Mouse (Mus musculus) kidney, postnatal 14 days (tissue): ENCODE results near the gene Zfp276.
"Not testable (repeated sequence)": the region's sequence is repeated elsewhere in the genome, so short reads cannot be mapped to it uniquely, and the experiment has no call there.

Experiments used
- DNase-seq: peaks from one replicate; pipeline ENCODE4 v3.0.0; 2022; ENCODE audit warnings: mixed read lengths

Gene Zfp276

GRCm38 (mm10) chr8:123245543-123245942 lies 8.5 kb upstream of the Zfp276 start:
- no peak for DNase-seq

GRCm38 (mm10) chr8:123247748-123248147 lies 6.2 kb upstream of the Zfp276 start:
- no peak for DNase-seq

GRCm38 (mm10) chr8:123248596-123248995 lies 5.4 kb upstream of the Zfp276 start:
- no peak for DNase-seq

DNA sequence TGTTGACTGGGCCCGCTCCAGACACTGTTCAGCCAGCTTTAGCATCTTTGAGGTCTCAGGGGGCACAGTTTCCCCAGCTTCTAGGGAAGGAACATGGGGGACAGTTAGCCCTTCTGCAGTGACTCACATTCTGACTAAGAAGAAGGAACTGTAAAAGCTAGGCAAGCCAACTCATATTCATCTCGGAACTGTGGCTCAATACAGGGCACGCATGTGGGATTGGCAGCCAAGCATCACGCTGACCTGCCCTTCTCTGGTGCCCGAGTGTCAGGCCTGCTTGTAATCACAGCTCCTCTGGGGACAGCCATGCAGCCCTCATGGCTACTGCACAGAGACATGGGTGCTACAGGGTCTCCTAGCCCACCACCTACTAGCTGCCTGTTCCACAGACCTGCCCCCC lies 3.1 kb upstream of the Zfp276 start:
- DNase-seq: no peak

GRCm38 (mm10) chr8:123252925-123253324 lies 1.1 kb upstream of the Zfp276 start:
- DNase-seq: no peak

- DNase-seq: peak; percentile 45
Measured at GRCm38 (mm10) chr8:123253451-123254098, 420 bp upstream of the Zfp276 start.

DNA sequence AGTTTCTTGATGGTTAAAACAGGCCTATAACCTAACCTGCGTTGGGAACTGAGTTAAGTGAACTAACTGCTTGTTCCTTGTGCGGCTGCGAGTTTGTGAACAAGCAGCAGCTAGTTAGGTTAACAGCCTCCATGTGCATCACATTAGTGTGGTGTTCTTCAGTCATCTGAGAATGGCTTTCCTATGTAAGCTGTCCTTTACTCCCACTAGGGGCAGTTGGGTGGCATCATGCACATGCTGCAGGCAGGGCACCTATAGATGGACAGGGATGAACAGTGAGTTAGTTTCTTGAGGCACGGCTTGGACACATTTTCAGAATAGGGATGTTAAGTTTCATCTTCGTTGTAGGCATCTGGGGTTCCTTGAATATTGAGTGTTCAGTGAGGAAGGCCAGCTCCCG lies 1.2 kb downstream of the Zfp276 start:
- no peak for DNase-seq

GRCm38 (mm10) chr8:123257114-123257513 lies 3.1 kb downstream of the Zfp276 start:
- DNase-seq: no peak

DNA sequence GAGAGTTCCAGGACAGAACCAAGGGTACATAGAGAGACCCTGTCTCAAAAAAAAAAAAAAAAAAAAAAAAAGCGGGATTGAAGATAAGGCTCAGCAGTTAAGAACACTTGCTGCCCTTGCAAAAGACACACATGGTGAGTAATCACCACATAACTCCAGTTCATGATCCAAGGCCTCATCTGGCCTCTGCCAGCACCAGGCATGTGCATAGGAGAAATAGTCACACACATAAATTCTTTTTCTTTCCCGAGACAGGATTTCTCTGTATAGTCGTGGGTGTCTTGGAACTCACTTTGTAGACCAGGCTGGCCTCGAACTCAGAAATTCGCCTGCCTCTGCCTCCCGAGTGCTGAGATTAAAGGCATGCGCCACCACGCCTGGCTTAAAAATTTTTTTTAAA lies 3.6 kb downstream of the Zfp276 start:
- DNase-seq: not testable (repeated sequence)

GRCm38 (mm10) chr8:123267926-123268656 lies 14.1 kb downstream of the Zfp276 start:
- peak; percentile 32 for DNase-seq

- no peak for DNase-seq
Measured at GRCm38 (mm10) chr8:123271147-123271546, 17.2 kb downstream of the Zfp276 start.

GRCm38 (mm10) chr8:123271901-123272300 lies 17.9 kb downstream of the Zfp276 start:
- DNase-seq: peak; percentile 40

- DNase-seq: no peak
Measured at GRCm38 (mm10) chr8:123274447-123274846, 20.5 kb downstream of the Zfp276 start.

DNA sequence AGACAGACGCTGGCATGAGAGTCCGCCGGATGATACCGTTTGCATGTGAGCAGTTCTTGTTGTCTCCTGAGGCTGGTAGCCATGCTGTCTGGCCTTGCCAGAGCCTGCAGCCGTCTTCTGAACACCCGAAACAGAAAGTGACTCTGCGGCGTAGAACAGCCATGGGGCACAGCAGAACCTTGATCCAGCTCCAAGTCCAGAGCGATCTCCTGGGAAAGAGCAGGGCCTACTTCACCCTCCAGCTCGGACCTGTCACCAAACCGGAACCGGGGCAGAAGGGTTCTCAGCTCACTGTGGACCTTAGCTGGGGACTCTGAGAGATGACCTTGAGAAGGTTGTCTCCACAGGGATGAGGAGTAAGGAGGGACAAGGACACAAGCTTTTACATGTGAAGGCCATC lies 21.1 kb downstream of the Zfp276 start:
- DNase-seq: no peak

- DNase-seq: no peak
Measured at GRCm38 (mm10) chr8:123278445-123278844, 24.4 kb downstream of the Zfp276 start.

GRCm38 (mm10) chr8:123279828-123280227 lies 25.8 kb downstream of the Zfp276 start:
- no peak for DNase-seq

GRCm38 (mm10) chr8:123280302-123281094 lies 26.5 kb downstream of the Zfp276 start:
- no peak for DNase-seq

DNA sequence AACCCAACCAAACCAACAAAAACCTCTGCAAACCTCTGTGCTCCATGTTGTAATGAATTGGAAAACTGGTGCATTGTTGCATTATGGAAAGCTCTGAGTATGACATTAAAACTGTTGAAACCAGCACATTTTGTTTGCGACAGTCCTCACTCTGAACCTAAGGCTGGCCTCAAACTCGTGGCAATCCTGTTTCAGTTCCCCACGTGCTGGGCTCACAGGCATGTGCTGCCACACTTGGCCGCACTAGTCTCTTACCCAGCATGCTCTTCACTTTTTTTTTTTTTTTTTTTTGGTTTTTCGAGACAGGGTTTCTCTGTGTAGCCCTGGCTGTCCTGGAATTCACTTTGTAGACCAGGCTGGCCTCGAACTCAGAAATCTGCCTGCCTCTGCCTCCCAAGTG lies 29.0 kb downstream of the Zfp276 start:
- not testable (repeated sequence) for DNase-seq

GRCm38 (mm10) chr8:123283991-123284390 lies 30.0 kb downstream of the Zfp276 start:
- DNase-seq: no peak

- no peak for DNase-seq
Measured at GRCm38 (mm10) chr8:123284493-123284892, 30.5 kb downstream of the Zfp276 start.

DNA sequence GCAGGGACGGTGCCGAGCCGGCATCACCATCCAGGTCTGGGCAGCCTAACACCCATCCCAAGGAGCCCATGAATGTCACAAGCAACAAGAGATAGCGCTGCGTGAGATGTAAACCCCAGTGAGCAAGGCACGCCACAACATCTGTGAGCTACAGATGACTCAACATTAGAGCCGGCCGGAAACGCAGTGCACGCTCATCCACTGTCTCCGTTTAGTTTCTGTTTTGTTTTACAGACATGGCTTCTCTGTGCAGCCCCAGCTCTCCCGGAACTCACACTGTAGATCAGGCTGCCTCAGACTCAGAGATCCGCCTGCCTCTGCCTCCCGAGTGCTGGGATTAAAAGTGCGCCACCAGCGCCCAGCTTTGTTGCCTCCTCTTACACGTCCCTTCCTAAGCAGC lies 33.4 kb downstream of the Zfp276 start:
- DNase-seq: no peak

GRCm38 (mm10) chr8:123290166-123290565 lies 36.2 kb downstream of the Zfp276 start:
- DNase-seq: peak; percentile 21

DNA sequence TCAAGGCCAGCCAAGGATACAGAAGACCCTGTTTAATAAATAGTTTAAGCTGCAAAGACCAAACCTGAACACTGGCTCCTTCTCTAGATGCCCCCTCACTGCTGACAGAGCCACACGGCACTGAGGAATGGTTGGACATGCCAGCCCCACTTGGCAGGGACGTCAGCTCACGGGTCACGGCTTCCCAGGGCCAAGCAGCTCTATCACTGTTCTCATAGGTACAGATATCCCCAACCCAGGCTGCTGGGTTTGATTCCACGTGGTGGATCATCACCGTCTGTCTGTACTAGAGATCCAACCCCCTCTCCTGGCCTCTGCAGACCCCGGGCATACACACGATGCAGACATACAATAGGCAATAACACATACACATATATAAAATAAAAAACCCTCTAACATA lies 36.7 kb downstream of the Zfp276 start:
- no peak for DNase-seq

DNA sequence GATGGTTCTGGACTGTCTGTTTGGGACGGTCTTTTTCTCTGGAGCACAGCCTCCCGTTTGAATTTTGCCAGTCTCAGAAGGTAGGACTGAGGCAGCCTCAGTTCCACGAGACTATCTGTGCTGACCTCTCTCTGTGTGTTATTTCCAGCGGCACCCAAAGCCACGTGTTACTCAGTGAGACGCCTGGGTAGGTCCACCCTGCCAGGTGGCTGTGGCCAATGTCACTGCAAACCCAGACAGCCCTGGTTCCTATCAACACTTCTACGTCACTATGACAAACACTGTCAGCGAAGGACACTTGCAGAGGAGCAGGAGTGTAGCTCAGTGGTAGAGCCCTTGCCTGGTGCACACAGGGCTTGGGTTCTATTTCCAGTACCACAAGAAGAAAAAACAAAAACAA lies 37.7 kb downstream of the Zfp276 start:
- no peak for DNase-seq
